Mouse (Mus musculus): ENCODE measurements around the gene Carmil1.

The Carmil1 gene

DNA sequence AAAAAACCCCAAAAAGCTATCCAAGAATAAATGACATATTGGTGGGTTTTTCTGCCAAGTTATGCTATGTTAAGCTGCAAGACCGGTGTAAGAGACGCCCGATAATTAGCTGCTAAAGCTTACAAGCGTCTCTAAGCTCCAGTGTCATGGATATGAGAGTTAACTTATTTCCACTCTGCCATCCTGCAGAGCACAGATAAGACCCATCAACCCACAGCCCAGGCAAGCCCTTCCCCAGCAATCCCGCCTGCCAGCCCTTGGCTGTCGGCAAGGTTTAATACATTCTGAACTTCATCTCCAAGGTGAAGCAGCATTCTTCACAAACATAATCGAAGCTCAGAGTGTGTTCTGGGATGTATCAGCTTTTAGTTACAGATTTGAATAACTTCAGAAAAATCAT lies 240.4 kb downstream of the Carmil1 start:
- no peak for DNase-seq (ENCODE audit: low read depth)

DNA sequence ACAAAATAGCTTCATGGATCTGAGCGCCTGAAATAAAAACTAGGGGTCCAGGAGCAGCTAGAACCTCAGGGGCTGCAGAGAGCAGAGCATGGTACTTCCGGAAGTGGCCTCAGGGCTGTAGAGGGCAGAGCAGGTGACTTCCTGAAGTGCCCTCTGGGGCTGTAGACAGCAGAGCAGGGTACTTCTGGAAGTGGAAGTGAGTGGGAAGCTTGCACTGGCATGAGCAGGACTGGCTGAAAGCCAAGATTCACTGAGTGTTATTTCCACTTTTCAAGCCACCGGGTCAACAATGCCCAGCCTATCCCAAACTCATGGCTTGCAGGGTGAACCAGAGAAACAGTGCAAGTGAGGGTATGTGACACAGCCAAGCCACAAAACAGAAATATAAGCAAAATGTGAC lies 243.1 kb downstream of the Carmil1 start:
- DNase-seq (ENCODE audit: low read depth) = no peak

DNA sequence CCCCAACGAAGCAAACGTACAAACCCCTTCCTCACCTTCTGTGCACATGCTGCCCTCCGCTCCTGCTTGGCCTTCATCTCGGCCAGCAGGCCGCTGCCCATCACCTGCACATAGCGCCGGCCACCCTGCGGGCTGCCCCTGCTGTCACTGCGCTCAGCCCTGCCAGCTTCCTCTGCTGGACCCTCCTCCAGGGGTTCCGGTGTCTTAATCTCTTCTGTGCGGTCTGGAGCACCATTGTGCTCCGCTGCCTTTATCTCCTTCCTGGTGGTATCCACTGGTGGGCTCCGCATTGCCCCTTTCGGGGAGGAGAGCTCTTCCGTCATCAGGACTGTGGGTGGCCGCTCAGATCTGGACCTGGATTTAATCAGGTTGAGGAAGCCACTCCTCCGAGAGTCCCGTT lies 244.4 kb downstream of the Carmil1 start:
- no peak for DNase-seq (ENCODE audit: low read depth)

DNA sequence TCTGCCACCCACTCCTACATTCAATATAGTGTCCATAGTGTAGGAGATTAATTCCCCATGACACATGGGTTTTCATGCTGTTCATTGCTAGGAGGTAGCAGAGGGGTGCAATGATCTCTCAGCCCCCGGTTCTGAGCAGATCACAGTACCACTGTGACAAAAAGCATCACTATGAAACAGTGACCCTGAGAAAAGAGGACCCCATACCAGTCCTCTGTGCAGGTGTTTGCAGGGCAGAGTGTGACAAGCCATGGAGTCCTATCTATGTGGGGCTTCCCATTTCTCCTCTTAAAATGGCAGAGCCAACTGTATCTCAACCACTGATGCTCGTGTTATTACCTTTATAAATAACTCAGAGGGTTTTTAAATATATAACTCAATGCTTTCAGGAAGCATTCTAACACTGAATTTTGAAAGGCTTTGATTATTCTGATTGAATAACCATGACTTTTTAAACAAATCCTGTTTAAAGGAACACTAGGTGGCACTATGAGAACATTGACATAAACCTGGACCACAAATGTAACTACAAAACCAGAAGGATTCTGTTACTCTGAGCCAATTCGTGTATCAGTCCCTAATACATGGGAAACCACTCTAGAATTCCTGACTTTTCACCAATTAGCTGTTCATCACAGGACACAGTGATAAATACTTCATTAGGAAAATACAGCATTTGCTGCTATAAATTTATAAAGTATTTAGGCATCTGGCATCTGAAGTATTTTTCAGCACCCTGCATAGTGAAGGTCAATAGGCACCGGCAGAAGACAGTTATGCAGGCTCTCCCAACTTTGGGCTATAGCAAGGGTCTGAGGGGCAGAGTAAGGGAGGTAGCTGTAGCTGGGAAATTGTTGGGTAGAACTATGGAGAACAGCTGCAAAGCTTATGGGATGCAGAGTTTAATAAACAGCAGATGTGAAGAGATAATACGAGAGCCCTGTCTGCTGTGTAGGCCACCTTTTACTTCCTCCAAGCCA lies 253.1 kb downstream of the Carmil1 start:
- DNase-seq (ENCODE audit: low read depth) = peak; percentile 70

DNA sequence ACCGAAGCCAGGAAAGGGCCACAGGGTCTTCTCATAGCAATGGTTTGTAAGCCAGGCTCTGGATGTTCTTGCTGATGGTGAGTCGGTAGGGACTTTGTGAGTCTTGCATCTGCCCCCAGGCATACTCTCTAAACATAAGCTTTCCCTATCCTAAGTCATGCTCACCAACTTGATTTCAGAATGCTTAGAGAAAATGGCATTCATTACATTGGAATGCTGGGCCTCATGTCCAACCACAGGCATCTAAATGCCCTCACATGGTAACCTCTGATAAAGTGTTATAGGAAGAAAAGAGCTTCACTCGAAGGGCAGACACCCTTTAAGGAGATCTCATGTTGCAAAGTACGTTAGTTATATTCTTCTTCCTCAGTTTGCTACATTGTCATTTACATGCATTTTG lies 262.1 kb downstream of the Carmil1 start:
- no peak for DNase-seq (ENCODE audit: low read depth)

DNA sequence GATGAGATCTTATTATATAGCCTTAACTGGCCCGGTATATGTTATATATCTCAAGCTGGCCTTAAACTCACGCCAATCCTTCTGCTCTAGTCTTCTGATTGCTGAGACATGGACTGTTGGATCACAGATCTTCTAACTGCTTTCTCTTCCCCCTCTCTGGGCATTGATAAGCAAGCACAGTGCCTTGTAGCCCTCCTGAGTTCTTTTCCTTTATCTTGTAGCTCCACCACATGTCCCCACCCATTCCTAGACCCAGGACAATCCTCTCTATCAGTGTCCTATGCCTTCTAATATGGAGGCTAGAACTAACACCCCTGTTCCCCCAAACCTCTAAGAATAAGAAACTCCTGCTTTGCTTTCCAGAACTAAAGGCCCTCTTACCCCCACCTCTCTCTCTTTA lies 275.1 kb downstream of the Carmil1 start:
- no peak for DNase-seq (ENCODE audit: low read depth)

DNA sequence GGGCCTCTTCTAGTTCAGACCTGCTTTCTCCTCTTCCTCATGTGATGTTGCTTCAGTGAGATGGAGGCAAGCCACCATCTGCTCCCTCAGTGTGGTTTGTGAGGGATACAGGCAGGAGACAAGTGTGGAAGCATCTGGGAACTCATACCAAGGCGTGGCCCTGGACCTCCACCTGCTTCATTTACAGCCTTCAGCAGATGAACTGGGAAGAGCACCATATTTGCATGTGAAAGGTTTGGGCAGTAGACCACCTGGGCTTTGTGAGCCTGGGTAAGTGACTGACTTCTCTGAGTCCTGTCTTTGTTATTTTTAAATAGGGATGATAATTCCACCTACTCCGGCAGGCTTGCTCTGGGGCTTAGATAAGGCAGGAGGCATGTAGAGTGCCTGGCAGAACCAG lies 278.8 kb downstream of the Carmil1 start:
- DNase-seq (ENCODE audit: low read depth) = no peak

DNA sequence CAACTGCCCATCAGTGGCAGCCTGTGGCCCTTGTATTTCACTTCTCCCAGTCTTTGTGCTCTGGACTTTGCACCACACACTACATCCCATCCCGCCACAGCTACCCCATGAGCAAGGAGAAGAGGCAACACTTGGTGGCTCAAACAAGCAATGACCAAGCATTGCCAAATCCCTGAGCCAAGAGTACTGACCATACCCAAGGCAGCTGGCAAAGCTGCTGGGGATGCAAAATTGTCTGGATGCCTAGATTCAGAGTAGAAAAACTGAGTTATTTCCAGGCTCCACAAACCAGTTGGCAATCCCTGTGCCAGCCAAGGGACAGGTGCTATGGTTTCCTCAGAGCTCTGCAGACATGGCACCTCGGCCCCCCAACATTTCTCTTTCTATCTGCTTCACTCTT lies 279.5 kb downstream of the Carmil1 start:
- DNase-seq (ENCODE audit: low read depth) = no peak

DNA sequence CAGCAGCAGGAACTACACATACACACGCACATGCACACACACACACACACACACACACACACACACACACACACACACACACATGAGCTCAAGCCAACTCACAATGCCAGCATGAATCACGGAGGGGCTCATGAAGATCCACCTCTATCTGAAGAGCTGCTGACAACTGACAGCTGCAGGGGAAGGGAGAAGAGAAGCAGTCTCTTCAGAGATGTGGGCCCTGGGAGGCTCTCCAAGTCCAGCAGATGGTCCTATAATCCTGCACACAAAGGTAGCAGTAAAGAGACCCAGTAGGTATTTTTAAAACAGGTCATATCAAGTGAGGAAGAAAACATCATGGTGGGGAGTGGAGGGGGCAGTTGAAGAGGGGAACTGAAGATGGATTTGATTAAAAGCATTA lies 281.8 kb downstream of the Carmil1 start:
- no peak for DNase-seq (ENCODE audit: low read depth)

DNA sequence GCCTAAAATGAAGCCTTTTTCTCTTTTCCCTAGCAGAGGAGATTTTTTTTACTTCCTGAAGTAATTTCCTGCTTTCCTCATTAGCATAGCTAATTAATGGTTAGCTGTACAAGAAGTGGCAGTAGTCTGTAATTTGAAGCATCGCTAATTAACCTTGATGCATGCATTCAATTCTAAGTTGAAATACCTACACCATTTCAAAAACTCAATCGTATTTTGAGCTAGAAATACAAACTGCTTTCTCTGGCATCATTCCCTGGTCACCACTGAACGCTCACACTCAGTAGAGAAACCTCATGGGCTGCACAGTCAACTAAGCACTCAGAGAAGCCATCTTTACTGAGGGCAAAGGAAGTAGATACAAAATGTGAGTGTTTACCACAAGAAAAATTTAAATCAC lies 285.8 kb downstream of the Carmil1 start:
- no peak for DNase-seq (ENCODE audit: low read depth)

DNA sequence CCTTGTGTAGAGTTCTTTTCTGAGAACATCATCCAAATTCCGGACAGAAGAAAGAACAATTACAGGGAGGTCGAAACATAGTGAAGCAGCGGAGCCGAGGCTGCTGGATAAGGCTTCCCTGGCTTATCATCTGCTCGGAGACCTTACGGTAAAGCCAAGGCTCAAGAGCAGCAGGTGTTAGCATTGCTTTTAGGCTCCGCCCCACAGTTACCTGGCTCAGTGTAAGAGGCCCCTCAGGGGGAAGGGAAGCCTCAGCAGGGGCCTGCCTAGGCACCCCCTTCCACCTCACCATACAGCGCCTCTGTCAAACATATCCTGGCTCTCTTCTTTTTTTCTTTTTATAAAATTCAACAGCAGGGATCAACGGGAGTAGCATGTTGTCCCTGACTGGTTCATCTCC lies 286.6 kb downstream of the Carmil1 start:
- DNase-seq (ENCODE audit: low read depth) = no peak

DNA sequence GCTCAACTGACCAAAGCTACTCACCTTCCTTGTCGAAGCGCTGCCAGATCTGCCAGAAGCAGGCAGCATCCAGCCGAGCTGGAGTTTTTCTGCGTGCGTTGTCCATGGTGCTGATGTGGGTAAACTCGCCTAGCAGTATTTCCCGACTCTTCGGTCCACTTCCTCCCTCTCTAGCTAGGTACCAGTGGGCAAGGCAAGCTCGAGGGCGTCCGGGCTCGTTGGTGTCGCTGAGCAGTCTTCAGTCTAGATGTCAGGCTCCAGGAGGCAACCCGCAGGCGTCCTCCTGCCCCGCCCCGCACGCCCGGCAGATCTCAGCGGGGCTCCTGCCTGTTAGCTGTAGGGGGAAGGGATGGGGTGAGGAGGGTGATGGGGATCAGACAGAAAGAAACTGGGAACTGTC lies 289.7 kb downstream of the Carmil1 start, which contains the start of gene Scgn:
Scgn (minus strand) TSS at position 287 of the 400 bp plus-strand sequence.
- peak; percentile 64 for DNase-seq (ENCODE audit: low read depth)

DNA sequence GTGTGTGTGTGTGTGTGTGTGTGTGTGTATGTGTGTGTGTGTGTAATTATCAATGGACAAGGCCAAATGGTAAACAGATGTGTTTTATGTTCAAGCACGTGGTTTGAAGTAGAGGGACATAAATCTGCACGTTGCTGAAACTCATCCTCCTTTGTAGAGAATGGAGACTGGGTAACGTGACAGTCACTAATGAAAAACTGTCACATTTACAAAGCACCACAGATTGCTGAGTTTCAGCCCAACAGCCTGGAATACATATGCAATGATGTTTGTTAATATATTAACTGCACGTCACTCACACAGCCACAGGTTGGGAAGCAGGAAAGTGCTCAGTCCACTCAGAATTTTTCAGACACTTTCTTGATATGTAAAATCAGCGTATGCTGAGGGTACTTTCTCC lies 290.1 kb downstream of the Carmil1 start:
- no peak for DNase-seq (ENCODE audit: low read depth)

DNA sequence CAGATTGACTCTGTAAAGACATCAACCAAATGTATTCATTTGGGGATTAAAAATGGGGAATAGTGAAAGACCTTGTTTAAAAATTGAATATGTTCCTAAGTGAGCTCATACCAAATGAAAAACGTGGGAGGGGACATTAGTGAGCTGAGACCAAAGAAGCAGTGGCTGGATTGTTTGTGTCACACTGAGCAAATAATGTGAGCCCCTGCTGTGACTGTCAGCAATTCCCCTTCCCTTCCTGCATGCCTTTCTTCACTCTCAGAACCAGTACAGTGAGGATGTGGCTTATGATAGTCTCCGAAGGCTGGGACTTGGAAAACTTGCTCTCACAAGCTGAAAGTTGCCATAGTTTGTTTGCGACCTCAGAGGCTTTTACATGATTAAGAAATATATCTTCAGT lies 295.5 kb downstream of the Carmil1 start:
- DNase-seq (ENCODE audit: low read depth) = no peak

DNA sequence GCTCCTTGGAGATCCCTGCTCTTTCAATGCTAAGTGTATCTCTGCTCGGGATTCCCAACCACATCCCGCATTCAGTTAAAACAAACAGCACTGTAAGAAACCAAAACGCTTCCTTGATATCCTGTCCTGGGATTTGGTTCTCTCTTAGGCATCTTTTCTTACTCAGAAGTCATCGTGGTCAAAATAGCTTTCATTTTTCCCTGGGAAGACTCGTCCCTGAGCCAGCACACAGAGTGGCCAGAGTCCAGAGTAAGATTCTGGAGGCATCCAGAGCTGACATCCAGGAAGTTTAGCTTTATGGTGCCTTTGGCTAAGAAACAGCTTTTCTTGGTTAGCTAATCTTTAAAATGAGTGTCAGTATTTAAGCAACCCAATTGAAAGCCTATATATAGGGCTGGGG lies 308.3 kb downstream of the Carmil1 start:
- DNase-seq (ENCODE audit: low read depth) = no peak

DNA sequence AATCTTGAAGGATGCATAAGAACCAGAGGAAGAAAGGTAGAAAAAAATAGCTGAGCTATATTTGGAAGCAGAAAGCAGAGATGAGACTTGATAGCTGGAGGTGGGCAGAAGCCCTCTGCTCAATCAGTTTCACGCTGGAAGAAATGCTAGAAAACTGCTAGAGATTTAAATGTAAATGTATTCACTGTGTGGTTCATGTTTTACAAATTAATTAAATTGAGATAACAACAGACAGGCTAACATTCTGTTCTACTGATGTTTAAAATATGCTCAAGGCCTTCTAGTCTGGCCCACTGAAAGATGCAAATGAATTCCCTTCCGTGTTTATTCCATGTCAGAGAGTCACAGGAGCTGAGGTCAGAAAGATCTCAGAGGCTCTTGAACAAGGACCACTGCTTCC lies 308.7 kb downstream of the Carmil1 start:
- no peak for DNase-seq (ENCODE audit: low read depth)

DNA sequence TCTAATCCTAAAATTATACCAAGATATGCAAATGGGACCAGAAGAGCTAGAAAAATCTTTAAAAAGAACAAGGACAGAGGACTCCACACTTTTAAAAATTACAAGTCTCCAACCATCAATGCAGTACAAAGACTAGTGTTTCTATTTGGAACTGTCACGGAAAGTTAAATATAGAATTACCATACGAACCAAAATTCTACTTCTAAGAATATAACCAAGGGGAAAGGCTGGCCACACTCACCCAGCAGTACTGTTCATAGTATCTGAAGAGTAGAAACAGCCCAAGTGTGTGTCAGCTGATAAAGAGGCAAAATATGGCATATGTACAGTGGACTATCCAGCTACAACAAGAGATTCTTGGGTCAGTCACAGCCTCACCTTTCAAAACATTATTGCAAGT lies 315.7 kb downstream of the Carmil1 start:
- DNase-seq (ENCODE audit: low read depth) = no peak

Data from 416B (cell line).